Mouse (Mus musculus) liver, embryonic 11.5 days (tissue): ENCODE data around the gene Krtap17-1. TPM values are rescaled to one million over a fixed set of nuclear protein-coding genes. Genes with fewer than 3 reads are reported as not detected.

Experiments
- polyA plus RNA-seq: library from polyadenylated mRNA; unstranded; fragments of >200 nt; fragmentation: Nextera tagmentation; extraction: Ambion mirVana; gene quantifications from 2 replicates; pipeline ENCODE4 v1.2.1, GENCODE M21; 2014

Krtap17-1 gene
- polyA plus RNA-seq, 1 experiment from 2014 or later = not detected

Other genes with a start within 250 kb of the Krtap17-1 start
- gene Gm11595, start 221.1 kb downstream of the Krtap17-1 start, polyA plus RNA-seq = not detected in 2 replicates
- gene Krtap4-8, start 213.3 kb downstream of the Krtap17-1 start, polyA plus RNA-seq = not detected in 2 replicates
- gene Krtap4-9, start 208.8 kb downstream of the Krtap17-1 start, polyA plus RNA-seq = not detected in 2 replicates
- gene Gm11596, start 200.5 kb downstream of the Krtap17-1 start, polyA plus RNA-seq = not detected in 2 replicates
- not detected in 2 replicates for gene Gm11569, start 195.1 kb downstream of the Krtap17-1 start, polyA plus RNA-seq
- gene Gm11554, start 189.5 kb downstream of the Krtap17-1 start, polyA plus RNA-seq = not detected in 2 replicates
- gene Krtap4-13, start 184.1 kb downstream of the Krtap17-1 start, polyA plus RNA-seq = not detected in 2 replicates
- gene Gm11564, start 178.3 kb downstream of the Krtap17-1 start, polyA plus RNA-seq = not detected in 2 replicates
- not detected in 2 replicates for gene 2300003K06Rik, start 155.9 kb downstream of the Krtap17-1 start, polyA plus RNA-seq
- gene Krtap4-16, start 142.4 kb downstream of the Krtap17-1 start, polyA plus RNA-seq = not detected in 2 replicates
- gene Gm11568, start 136.1 kb downstream of the Krtap17-1 start, polyA plus RNA-seq = not detected in 2 replicates
- gene Gm11559, start 129.5 kb downstream of the Krtap17-1 start, polyA plus RNA-seq = not detected in 2 replicates
- not detected in 2 replicates for gene Krtap9-1, start 120.6 kb downstream of the Krtap17-1 start, polyA plus RNA-seq
- gene Gm11567, start 114.8 kb downstream of the Krtap17-1 start, polyA plus RNA-seq = not detected in 2 replicates
- gene Krtap31-1, start 86.1 kb downstream of the Krtap17-1 start, polyA plus RNA-seq = not detected in 2 replicates
- gene Gm11565, start 79.2 kb downstream of the Krtap17-1 start, polyA plus RNA-seq = not detected in 2 replicates
- gene Krtap31-2, start 57.7 kb downstream of the Krtap17-1 start, polyA plus RNA-seq = not detected in 2 replicates
- gene Krtap9-5, start 45.5 kb downstream of the Krtap17-1 start, polyA plus RNA-seq = not detected in 2 replicates
- not detected in 2 replicates for gene Krtap29-1, start 14.9 kb downstream of the Krtap17-1 start, polyA plus RNA-seq
- not detected in 2 replicates for gene Krtap16-1, start 7.4 kb downstream of the Krtap17-1 start, polyA plus RNA-seq
- gene Krt33a, start 22.2 kb upstream of the Krtap17-1 start, polyA plus RNA-seq = not detected in 2 replicates
- not detected in 2 replicates for gene Krt33b, start 35.9 kb upstream of the Krtap17-1 start, polyA plus RNA-seq
- gene Krt34, start 47.6 kb upstream of the Krtap17-1 start, polyA plus RNA-seq = not detected in 2 replicates
- gene Krt31, start 56.6 kb upstream of the Krtap17-1 start, polyA plus RNA-seq = not detected in 2 replicates
- not detected in 2 replicates for gene Krt32, start 94.2 kb upstream of the Krtap17-1 start, polyA plus RNA-seq
- not detected in 2 replicates for gene Krt35, start 102.2 kb upstream of the Krtap17-1 start, polyA plus RNA-seq
- not detected in 2 replicates for gene Krt36, start 111.6 kb upstream of the Krtap17-1 start, polyA plus RNA-seq
- gene Krt13, start 127.6 kb upstream of the Krtap17-1 start, polyA plus RNA-seq = 0.14 TPM in 1 of 2 replicates, not detected in the other
- 0.25 TPM in 1 of 2 replicates, not detected in the other for gene Krt15, start 141.9 kb upstream of the Krtap17-1 start, polyA plus RNA-seq
- 9.6 and 12.4 TPM in 2 replicates for gene Krt19, start 154.7 kb upstream of the Krtap17-1 start, polyA plus RNA-seq
- gene Krt9, start 199.3 kb upstream of the Krtap17-1 start, polyA plus RNA-seq = not detected in 2 replicates
- 2.1 and 2.3 TPM in 2 replicates for gene Krt14, start 213.6 kb upstream of the Krtap17-1 start, polyA plus RNA-seq